Mouse (Mus musculus): ENCODE measurements around the gene Cebpe.

Gene Cebpe

GRCm38 (mm10) chr14:54678657-54679304, 33.2 kb downstream of the Cebpe start:
- in situ Hi-C loops (cut with MboI, MseI), result no loop called here

- in situ Hi-C loops (cut with MboI, MseI), result no loop called here
These were observed 35.7 kb downstream of the Cebpe start for GRCm38 (mm10) chr14:54676290-54676689.

DNA sequence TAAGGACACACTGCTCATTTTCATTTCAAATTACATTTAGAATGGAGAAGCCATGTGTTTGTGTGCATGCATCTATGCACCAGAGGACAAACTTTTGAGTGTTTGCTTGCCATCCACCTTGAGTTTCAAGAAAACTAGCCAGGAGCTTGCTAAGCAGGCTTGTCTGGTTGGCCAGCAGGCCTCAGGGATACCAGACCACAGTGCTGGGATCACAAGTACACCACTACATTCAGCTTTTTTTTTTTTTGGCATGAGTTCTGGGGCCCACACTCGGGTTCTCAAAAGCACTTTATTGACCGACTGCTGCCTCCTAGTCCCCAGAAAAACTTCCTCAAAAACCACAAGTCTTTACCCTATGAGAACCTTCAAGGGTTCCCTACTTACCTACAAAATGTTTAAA, 37.7 kb downstream of the Cebpe start:
- in situ Hi-C loops (cut with MboI, MseI), result no loop called here

- in situ Hi-C loops (cut with MboI, MseI), result no loop called here
These were observed 42.6 kb downstream of the Cebpe start for GRCm38 (mm10) chr14:54669381-54669780.

DNA sequence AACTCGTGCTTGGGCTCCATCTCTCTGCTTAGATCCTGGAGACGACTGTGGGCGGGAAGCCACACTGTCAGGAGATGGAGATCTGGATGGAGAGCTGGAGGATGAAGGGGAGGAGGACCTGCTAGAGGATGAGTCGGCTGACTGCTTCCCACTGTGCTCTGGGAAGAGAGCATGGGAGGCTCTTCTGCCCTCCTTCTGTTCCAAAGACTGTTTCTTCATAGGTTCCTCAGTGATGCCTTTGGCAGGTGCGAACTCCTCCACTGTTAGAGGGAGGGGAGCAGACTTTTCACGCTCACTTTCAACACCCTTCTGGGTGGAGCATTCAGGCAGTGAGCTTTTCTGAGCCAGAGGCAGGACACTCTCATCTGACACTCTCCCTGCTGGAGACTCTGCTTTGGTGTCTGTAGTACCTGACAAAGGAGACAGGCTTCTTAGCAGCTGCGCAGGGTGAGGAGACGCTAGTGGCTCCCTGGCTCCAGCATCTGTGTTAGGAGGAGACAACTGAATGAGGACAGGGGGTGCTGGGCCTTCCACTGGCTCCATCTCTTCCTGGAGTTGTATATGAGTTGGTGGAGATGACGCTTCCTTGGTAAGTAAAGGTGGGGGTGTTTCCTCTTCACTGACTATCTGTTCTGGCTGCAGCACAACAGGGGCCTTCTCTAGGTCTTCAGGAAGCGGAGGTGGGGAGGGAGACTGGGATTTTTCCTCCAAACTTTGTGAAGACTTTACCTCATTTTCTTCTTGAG, 47.3 kb downstream of the Cebpe start:
- in situ Hi-C loops (cut with MboI, MseI), result no loop called here

Data from T-helper 2 cell (primary cell).